Mouse (Mus musculus) hindlimb bud, embryonic 11.5 days (tissue): ENCODE results near the gene Rad51d.
A peak's percentile ranks its signal among the peaks of the same experiment; 100 is the strongest.
"Not testable (repeated sequence)": the region's sequence is repeated elsewhere in the genome, so short reads cannot be mapped to it uniquely, and the experiment has no call there.

Source experiments
- DNase-seq: peaks from one replicate; pipeline ENCODE4 v3.0.0-alpha.2; 2012; ENCODE audit warnings: low read depth, low spot score; ENCODE audit errors: extremely low spot score

The Rad51d gene

GRCm38 (mm10) chr11:82890342-82890762, at the start of gene Rad51d:
Gene Rad51d (minus strand): TSS chr11:82890614.
- DNase-seq, result peak; percentile 62

GRCm38 (mm10) chr11:82933186-82933585, 42.8 kb upstream of the Rad51d start:
- no peak for DNase-seq

- DNase-seq, result not testable (repeated sequence)
These were observed 41.4 kb upstream of the Rad51d start for GRCm38 (mm10) chr11:82931671-82932450.

GRCm38 (mm10) chr11:82931161-82931560, 40.7 kb upstream of the Rad51d start:
- DNase-seq, result not testable (repeated sequence)

DNA sequence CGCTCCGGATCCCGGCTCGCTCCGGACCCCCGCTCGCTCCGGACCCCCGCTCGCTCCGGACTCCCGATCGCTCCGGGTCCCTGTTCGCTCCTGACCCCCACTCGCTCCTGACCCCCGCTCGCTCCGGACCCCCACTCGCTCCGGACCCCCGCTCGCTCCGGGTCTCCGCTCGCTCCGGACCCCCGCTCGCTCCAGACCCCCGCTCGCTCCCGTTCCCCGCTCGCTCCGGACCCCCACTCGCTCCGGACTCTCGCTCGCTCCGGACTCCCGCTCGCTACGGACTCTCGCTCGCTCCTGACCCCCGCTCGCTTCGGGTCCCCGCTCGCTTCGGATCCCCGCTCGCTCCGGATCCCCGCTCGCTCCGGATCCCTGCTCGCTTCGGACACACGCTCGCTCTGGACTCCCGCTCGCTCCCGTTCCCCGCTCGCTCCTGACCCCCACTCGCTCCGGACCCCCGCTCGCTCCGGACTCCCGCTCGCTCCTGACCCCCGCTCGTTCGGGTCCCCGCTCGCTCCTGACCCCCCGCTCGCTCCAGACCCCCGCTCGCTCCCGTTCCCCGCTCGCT, 40.1 kb upstream of the Rad51d start:
- not testable (repeated sequence) for DNase-seq

GRCm38 (mm10) chr11:82929633-82929950, 39.2 kb upstream of the Rad51d start:
- no peak for DNase-seq

DNA sequence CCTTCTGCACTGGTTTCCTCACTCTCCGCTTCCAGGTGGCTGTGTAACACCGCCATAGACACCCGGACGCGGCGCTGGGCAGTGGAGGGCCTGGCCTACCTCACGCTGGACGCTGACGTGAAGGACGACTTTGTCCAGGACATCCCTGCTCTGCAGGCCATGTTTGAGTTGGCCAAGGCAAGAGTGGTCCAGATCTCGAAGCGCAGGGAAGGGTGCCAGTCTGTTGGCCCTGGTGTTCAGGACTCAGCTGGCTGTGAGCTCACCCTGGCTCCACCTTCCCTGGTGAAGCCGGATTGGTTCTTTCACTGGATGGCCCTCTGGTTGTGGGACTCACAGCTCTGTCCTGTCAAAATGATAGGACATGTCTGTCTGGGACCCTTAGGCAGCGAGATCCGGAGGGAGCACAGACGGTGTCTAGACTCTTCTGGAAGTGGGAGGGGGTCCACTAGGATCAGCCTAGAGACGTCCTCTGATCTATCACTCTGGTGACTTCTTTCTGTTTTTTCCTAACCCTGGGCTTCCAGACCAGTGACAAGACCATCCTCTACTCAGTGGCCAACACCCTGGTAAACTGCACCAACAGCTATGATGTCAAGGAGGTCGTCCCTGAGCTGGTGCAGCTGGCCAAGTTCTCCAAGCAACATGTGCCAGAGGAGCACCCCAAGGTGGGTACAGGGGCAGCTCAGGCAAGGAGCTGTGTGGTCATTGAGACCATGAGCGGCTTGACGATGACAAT, 38.7 kb upstream of the Rad51d start:
- DNase-seq, result no peak

DNA sequence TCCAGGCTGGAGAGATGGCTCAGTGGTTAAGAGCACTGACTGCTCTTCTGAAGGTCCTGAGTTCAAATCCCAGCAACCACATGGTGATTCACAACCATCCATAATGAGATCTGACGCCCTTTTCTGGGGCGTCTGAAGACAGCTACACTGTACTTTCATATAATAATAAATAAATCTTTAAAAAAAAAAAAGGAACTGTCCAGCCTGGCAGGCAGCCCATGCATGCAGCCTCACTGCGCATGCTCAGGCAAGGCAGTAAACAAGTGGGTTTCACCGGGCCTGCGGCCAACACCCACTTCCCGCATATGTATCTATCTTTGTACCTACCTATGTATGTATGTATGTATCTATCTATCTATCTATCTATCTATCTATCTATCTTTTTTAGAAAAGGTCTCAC, 33.5 kb upstream of the Rad51d start:
- not testable (repeated sequence) for DNase-seq

GRCm38 (mm10) chr11:82921691-82922090, 31.3 kb upstream of the Rad51d start:
- no peak for DNase-seq

- DNase-seq, result no peak
These were observed 30.4 kb upstream of the Rad51d start for GRCm38 (mm10) chr11:82920768-82921167.

- peak; percentile 70 for DNase-seq
These were observed 24.4 kb upstream of the Rad51d start for GRCm38 (mm10) chr11:82914711-82915352.

- no peak for DNase-seq
These were observed 20.4 kb upstream of the Rad51d start for GRCm38 (mm10) chr11:82910679-82911389.

DNA sequence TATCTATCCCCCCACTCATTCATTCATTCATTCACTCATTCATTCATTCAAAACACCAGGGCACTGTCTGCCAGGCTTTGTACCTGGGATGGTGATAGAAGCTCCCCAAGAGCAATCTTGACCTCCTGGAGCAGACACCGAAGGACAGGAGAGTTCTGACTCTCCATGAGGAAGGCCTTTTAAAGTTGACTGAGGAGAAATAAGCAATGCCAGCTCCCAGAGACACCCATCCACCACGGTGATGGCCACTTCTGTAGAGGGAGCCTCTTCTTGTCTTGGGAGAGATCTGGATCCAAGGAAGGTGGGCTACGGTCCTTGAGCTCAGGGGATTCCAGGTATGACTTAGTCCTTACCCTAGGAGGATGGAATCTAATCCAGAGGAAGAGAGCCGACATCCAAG, 19.8 kb upstream of the Rad51d start, which contains the start of gene Unc45b:
TSS of gene Unc45b (plus strand) at position 301 of the 400 bp plus-strand sequence.
- DNase-seq, result no peak

DNA sequence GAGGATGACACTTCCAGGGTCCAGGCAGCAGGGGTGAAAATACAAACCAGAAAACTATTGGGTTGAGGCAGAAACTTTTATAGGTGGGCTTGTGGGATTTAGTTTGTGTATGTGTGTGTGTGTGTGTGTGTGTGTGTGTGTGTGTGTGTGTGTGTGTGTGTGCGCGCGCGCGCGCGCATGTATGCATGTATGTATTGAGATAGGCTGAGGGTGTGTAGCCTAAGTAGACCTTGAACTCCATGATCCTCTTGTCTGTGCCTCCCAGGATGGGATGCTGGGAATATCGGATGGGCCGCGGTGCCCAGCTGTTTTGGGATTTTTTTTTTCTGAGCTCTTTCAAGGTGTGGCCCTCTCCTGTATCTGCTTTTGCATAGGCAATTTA, 18.2 kb upstream of the Rad51d start:
- no peak for DNase-seq

- peak; percentile 62 for DNase-seq
These were observed 17.5 kb upstream of the Rad51d start, which contains the start of gene Nle1 for GRCm38 (mm10) chr11:82907651-82908607. Gene Nle1 (minus strand): TSS chr11:82908411.

- no peak for DNase-seq
These were observed 15.4 kb upstream of the Rad51d start for GRCm38 (mm10) chr11:82905816-82906215.

GRCm38 (mm10) chr11:82904952-82905351, 14.5 kb upstream of the Rad51d start:
- DNase-seq, result no peak

DNA sequence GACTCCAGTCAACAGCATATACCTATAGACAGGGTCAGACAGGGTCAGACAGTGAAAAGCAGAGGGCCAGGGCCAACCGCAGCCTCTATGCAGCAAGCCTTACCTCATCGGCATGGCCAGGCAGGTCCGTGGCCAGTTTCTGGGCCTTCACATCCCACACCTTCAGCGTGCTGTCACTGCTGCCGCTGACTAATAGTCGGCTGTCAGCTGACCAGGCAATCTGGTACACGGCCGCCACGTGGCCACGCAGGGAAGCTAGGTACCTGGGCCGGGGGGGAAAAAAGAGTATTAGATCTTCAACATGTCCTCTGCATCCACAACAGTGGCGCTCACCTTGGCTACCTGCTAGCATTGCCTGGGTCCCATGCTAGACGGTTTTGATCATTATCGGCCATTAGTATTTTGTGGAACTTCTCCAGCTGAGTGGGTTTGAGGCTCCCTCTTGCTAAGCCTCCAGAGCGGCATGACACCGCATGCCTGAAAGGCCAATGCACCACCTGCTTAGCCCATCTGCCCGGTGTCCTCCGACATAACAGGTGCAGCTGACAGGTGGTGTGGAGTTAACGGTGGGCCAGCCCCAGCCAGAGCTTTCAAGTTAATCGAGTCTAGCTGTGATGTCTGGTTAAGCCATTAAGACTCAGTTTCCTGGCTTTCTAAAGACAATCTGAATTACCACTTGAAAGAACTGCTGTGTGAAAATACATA, 11.3 kb upstream of the Rad51d start:
- no peak for DNase-seq

DNA sequence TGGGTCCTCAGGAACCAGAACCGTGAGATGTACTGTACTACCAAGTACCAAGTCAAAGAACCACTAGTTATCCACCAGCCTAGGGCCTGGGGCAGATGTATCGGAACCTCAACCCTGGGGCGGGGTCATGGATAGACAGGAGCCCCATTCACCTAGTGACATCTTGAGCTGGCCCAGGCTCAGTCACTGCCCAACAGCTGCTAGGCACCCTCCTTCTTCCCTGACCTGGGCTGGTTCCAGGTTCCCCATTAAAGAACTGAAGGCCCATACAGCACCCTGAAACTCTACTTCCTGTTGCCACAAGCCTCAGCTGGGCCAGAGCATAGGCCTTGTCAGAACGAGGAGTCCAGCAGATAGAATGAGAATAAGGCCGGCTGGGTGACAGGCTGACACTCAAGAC, 9.3 kb upstream of the Rad51d start:
- no peak for DNase-seq
